Mouse (Mus musculus) Patski (cell line): ENCODE data around the gene Slc15a1. TPM values are rescaled to one million over a fixed set of nuclear protein-coding genes. Genes with fewer than 3 reads are reported as not detected.

ENCODE experiments used
- ATAC-seq: fragments of 100-300 bp; one replicate; pipeline ENCODE4 v1.8.0; 2021
- CTCF ChIA-PET: fragments of 350-600 bp; sonication (Branson Sonifier 250); formaldehyde crosslinking; loops from one replicate; lab custom pipeline; 2022; ENCODE audit warnings: inconsistent platforms; lab: Charles Lee
- POLR2A ChIA-PET: fragments of 350-600 bp; sonication (Branson Sonifier 250); formaldehyde crosslinking; loops from one replicate; lab custom pipeline; 2022; ENCODE audit warnings: antibody characterized with exemption, inconsistent platforms; lab: Charles Lee
- DNase-seq: peaks from one replicate; pipeline ENCODE4 v3.0.0-alpha.2; 2011; ENCODE audit warnings: low read depth, low spot score
- H3K27me3 ChIP-seq: fragments of 371-371 bp; one replicate; pipeline ENCODE4 v1.5.1; 2021
- CTCF ChIP-seq: fragments of 100-300 bp; IDR thresholded peaks from one replicate; pipeline ENCODE4 v1.5.1; 2021
- in situ Hi-C: fragments of 300-500 bp; cut with MboI; formaldehyde crosslinking; loops from 3 replicates; pipeline ENCODE4 v1.11.1; 2018; ENCODE audit warnings: low pct_unique_long_range_greater_than_20kb, mixed read lengths
- polyA plus RNA-seq: library from polyadenylated mRNA; unstranded; gene quantifications from one replicate; pipeline ENCODE4 v1.2.3, GENCODE M21; 2021

Gene Slc15a1
- polyA plus RNA-seq, 1 experiment from 2014 or later = 0.01 TPM

DNA sequence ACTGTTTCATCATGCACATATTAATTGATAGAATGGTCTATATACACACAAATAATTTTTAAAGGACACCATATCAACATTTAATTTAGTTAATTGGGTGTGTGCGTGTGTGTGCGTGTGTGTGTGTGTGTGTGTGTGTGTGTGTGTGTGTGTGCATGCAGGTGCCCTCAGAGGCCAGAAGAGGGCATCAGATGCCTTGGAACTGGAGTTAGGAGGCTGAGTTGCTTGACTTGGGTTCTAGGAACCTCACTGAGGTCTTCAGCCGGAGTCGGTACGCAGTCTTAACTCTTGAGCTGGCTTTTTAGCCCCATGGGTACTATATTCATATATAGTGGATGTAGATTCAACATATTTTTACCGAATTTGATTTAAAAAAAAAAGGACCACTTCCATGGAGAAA is 37.4 kb downstream of the Slc15a1 start:
- no peak for DNase-seq
- POLR2A ChIA-PET = no interaction called here
- in situ Hi-C loops = no loop called here
- TF ChIP-seq CTCF = no peak
- CTCF ChIA-PET = interaction anchor here (1.1 kb wide), 1 partner anchor 12 kb away, joined by 3 read pairs; no protein-coding TSS in a partner anchor
- H3K27me3 ChIP-seq = no peaks in the 10 kb centered on the region
- ATAC-seq = no peak

- CTCF ChIA-PET = interaction anchor here (1.1 kb wide), 1 partner anchor 14 kb away, joined by 3 read pairs; no protein-coding TSS in a partner anchor
- ATAC-seq (no peak), DNase-seq (no peak)
- H3K27me3 ChIP-seq = no peaks in the 10 kb centered on the region
- POLR2A ChIA-PET = interaction anchor here (0.6 kb wide), 1 partner anchor 264 kb away, joined by 3 read pairs; no protein-coding TSS in a partner anchor
- TF ChIP-seq CTCF = no peak
- in situ Hi-C loops = no loop called here
Measured at GRCm38 (mm10) chr14:121466501-121466900, 38.6 kb downstream of the Slc15a1 start.

DNA sequence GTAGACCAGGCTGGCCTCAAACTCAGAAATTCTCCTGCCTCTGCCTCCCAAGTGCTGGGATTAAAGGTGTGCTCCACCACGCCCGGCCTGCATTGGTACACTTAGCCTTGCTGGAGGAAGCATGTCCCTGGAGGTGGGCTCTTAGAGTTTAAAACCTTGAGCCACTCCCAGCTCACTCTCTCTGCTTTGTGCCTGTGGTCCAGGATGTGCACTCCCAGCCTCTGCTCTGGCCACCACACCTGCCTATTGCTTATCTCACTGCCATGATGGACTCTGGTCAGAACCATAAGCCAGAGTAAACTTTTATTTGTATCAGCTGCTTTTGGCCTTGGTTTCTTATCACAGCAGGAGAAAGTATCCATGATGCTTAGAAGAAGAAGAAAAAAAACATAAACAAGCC is 40.7 kb downstream of the Slc15a1 start:
- in situ Hi-C loops = no loop called here
- ATAC-seq (no peak), DNase-seq (no peak)
- H3K27me3 ChIP-seq = no peaks in the 10 kb centered on the region
- ChIA-PET CTCF (interaction anchor here (2.3 kb wide), 1 partner anchor 9 kb away, joined by 4 read pairs; no protein-coding TSS in a partner anchor), POLR2A (no interaction called here)
- TF ChIP-seq CTCF = no peak

DNA sequence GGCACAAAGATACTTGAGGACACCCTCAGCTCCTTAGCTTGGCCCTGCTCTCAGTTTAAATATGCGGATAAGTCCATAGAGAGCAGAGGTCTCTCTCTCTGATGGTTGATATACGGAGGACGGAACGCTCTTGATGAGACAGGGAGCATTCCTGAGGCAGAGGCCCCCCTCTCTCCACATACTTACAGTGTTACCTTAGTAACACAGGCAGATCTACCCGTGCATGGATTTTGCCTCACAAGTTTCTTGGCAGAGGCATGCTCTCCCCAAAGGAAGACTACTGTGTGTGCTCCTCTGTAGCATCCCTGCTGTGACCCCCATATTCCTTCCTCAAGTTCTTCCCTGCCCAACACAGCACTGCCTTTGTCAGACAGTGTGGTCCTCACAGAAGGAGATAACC is 42.3 kb downstream of the Slc15a1 start:
- ChIA-PET CTCF (interaction anchor here (2.3 kb wide), 1 partner anchor 7 kb away, joined by 4 read pairs; no protein-coding TSS in a partner anchor), POLR2A (no interaction called here)
- no peak for ATAC-seq
- no peak for TF ChIP-seq CTCF
- H3K27me3 ChIP-seq = no peaks in the 10 kb centered on the region
- no peak for DNase-seq
- in situ Hi-C loops = no loop called here

DNA sequence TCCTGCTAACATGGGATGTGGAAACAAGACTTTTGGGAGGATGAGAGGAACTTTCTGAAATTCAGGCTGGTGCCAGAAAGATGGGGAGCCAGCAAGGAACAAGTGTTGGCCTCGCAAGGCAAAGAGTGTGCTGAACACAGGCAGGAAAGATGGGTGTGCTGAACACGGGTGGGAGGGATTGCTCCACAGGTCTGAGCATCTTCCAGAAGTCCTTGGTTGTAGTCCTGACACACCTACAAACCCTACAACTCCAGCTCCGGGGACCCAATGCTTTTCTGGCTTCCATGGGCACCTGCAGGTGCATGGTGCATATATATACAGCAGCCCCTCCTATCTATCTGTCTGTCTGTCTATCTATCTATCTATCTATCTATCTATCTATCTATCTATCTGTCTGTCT is 44.1 kb downstream of the Slc15a1 start:
- ChIA-PET POLR2A (no interaction called here), CTCF (interaction anchor here (1.1 kb wide), 1 partner anchor 201 kb away, joined by 3 read pairs; no protein-coding TSS in a partner anchor)
- H3K27me3 ChIP-seq = no peaks in the 10 kb centered on the region
- DNase-seq (no peak), ATAC-seq (no peak)
- TF ChIP-seq CTCF = no peak
- in situ Hi-C loops = no loop called here

DNA sequence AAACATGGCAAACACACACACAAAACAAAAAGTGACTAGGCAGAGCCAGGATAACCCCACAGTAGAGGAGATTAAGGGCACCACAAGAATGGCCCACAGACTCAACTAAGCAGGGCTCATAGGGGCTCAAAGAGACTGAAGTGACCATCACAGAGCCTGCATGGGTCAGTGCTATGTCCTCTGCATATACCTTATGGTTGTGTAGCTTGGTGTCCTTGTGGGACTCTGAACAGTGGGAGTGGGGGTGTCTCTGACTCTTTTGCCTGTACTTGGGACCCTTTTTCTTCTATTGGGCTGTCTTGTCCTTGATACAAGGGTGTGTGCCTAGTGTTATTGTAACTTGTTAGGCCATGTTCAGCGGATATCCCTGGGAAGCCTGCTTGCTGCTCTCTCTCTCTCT is 46.5 kb downstream of the Slc15a1 start:
- ChIA-PET POLR2A (no interaction called here), CTCF (interaction anchor here (0.9 to 2.1 kb wide), 2 partner anchors 120 to 180 kb away, joined by 3 to 5 read pairs; no protein-coding TSS in a partner anchor)
- DNase-seq (no peak), ATAC-seq (no peak)
- no peaks in the 10 kb centered on the region for H3K27me3 ChIP-seq
- no peak for TF ChIP-seq CTCF
- in situ Hi-C loops = loop anchor here (5.0 to 10.0 kb wide), 2 partner anchors 486 to 624 kb away; no protein-coding TSS in a partner anchor

- ChIA-PET POLR2A (no interaction called here), CTCF (interaction anchor here (0.9 to 2.1 kb wide), 2 partner anchors 121 to 179 kb away, joined by 3 to 5 read pairs; no protein-coding TSS in a partner anchor)
- in situ Hi-C loops = loop anchor here (5.0 to 10.0 kb wide), 2 partner anchors 485 to 623 kb away; no protein-coding TSS in a partner anchor
- no peak for TF ChIP-seq CTCF
- no peak for ATAC-seq
- H3K27me3 ChIP-seq = no peaks in the 10 kb centered on the region
- DNase-seq = no peak
Measured at GRCm38 (mm10) chr14:121457536-121457935, 47.5 kb downstream of the Slc15a1 start.

DNA sequence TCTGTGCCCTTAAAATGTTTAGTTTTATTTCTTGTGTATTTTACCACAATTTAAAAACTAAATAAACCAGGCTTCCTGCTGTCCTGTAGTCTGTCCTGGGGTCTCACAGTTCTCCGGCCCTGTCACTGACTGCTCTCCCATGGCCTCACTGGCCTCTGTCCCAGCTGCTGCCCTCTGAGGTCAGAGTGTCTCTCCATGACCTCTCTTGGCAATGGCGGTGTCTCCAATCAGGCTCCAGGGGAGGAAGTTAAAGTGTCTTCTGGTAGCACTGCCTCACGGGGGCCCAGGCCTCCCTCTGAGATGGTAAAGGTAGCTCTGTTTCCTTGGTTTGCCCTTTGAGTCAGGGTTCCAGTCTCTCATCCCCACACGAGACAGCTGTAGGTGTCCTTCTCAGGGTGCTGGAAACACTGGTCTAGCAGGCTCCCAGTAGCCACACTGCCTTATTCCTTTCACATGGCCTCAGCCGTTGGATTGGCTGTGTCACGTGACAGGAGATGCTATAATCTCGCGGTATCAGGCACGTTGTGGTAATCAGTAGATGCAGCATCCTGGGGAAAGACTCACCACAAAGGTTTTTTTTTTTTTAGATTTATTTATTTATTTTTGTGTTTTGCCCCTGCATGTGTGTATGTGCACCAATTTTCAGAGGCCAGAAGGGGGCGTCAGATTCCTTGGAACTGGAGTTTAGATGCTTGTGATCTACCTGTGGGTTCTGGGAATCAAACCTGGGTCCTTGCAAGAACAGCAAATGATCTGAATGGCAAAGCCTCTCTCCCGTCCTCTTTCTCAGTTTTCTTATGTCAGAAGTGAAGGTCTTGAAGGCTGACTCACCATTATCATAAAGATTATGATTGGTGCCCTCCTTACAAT is 48.4 kb downstream of the Slc15a1 start:
- ChIA-PET POLR2A (no interaction called here), CTCF (interaction anchor here (0.9 to 2.1 kb wide), 6 partner anchors 121 to 624 kb away, joined by 3 to 13 read pairs (median 5); no protein-coding TSS in a partner anchor)
- DNase-seq = no peak
- H3K27me3 ChIP-seq = no peaks in the 10 kb centered on the region
- no peak for ATAC-seq
- peak; percentile 15 for TF ChIP-seq CTCF
- in situ Hi-C loops = loop anchor here (5.0 to 10.0 kb wide), 2 partner anchors 484 to 622 kb away; no protein-coding TSS in a partner anchor

GRCm38 (mm10) chr14:121455976-121456375 is 49.1 kb downstream of the Slc15a1 start:
- H3K27me3 ChIP-seq = no peaks in the 10 kb centered on the region
- no peak for TF ChIP-seq CTCF
- in situ Hi-C loops = loop anchor here (5.0 to 10.0 kb wide), 2 partner anchors 484 to 621 kb away; no protein-coding TSS in a partner anchor
- DNase-seq = no peak
- ChIA-PET POLR2A (interaction anchor here (0.6 to 0.7 kb wide), 2 partner anchors 113 to 121 kb away, joined by 3 read pairs; no protein-coding TSS in a partner anchor), CTCF (interaction anchor here (0.6 to 2.1 kb wide), 14 partner anchors 8 to 624 kb away, joined by 3 to 13 read pairs (median 4); no protein-coding TSS in a partner anchor)
- ATAC-seq = no peak

DNA sequence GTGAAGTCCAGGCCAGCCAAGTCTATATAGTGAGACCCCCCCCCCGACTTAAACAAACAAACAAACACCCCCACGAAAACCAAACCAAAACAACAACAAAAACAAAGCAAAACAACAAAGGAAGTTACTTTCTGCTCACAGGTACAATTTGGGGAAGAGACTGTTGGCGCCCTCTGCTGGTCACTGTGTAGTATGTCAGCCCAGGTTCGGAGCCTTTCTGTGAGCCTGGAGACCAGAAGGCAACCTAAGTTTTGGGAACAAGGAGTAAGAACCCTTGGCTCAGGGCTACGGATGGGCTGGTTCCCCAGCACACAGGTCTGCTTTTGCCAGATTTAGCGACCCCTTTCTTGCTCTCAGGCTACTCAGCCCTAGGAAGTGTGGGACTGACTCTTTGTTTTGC is 49.5 kb downstream of the Slc15a1 start:
- POLR2A ChIA-PET = interaction anchor here (0.6 to 0.7 kb wide), 3 partner anchors 113 to 229 kb away, joined by 3 read pairs; no protein-coding TSS in a partner anchor
- peak; percentile 86 for TF ChIP-seq CTCF
- CTCF ChIA-PET = interaction anchor here (0.6 to 2.1 kb wide), 20 partner anchors 8 to 624 kb away, joined by 3 to 13 read pairs (median 4); no protein-coding TSS in a partner anchor
- H3K27me3 ChIP-seq = no peaks in the 10 kb centered on the region
- in situ Hi-C loops = loop anchor here (5.0 to 10.0 kb wide), 2 partner anchors 483 to 621 kb away; no protein-coding TSS in a partner anchor
- ATAC-seq (no peak), DNase-seq (no peak)
